Mouse (Mus musculus): Measurements from ENCODE around the gene Armc9.

- TF ChIP-seq POLR2A (IDR thresholded peaks at IDR 0.05; ENCODE audit: borderline replicate concordance, control insufficient read depth, low read depth, low read length) (no peak), CTCF (IDR thresholded peaks at IDR 0.05; ENCODE audit: control insufficient read depth, insufficient read depth, low read length) (no peak)
Measured at GRCm38 (mm10) chr1:86287473-86287872, 132.9 kb downstream of the Armc9 start.
